Mouse (Mus musculus) erythroblast, adult 5-6 weeks (primary cell): ENCODE data around the gene Slain1. TPM values are rescaled to one million over a fixed set of nuclear protein-coding genes. Genes with fewer than 3 reads are reported as not detected.

Experiments used
- ATAC-seq: replicated peaks from 2 replicates; pipeline ENCODE4 v1.8.0; 2016; ENCODE audit warnings: moderate number of reproducible peaks, mild to moderate bottlenecking, moderate TSS enrichment, inconsistent platforms; ENCODE audit not compliant: poor library complexity, low FRiP score, severe bottlenecking
- total RNA-seq, 2 experiments: library from RNA; stranded (forward) in 1 of 2; stranded (reverse) in 1 of 2; fragments of 150-400 nt in 1 of 2; fragments of 200-764, 138-1000 nt in 1 of 2; gene quantifications; 2 replicates each; pipeline versions ENCODE4 v1.2.3 to v1.2.4; 2015 to 2017; ENCODE audit warnings: low replicate concordance in 2 of 2

Slain1 gene
- total RNA-seq, 2 experiments from 2014 or later = 2.5 to 7.5 TPM

GRCm38 (mm10) chr14:103664391-103664790, 14.4 kb downstream of the Slain1 start:
- no peak for ATAC-seq

DNA sequence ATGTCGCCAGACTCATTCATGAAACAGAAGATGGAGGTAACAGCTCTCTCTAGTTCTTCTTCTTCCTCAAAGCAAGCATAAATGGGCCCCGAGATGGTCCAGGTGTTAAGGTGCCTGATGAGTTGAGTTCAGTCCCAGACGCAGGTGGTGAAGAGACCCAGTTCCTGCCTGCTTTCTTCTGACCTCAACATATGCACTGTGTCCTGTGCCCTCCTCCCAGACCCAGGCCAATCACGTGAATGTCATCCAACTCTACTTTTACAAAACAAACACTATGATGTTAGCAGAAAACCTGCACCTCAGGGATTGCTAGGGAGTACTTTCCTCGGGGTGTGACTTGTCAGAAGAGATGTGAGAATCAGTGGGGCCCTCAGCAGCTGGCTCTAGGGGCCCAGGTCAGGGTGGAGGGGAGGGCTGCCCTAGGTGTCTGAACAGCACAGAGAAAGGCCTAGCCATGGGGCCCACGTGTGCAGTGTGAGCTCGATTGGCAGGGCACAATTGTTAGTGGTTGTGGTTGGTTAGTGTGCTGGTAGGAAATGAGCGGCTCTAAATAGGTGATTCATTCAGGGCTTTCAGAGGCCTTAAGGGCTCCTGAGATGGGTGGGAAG, 16.4 kb downstream of the Slain1 start:
- ATAC-seq = no peak

DNA sequence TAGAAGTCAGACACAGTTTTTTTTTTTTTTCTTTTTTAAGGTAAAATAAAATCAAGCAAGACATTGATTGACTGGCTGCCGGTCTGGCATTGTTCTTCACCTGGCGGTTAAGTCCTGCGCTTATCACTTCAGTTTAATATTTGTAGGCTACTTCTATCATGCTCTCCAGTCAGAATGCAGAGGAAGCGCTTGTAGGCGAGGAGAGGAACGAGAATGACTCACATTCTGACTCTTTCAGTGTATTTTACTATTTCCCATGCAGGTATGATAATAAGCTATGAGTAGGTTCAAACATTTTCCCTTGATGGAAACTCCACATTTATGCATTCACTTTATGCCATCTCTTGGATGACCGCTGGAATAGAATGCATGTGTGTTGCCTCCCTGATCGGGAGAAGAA, 17.0 kb downstream of the Slain1 start:
- ATAC-seq = no peak

- ATAC-seq = no peak
Observed at GRCm38 (mm10) chr14:103679395-103680217, 29.6 kb downstream of the Slain1 start.

DNA sequence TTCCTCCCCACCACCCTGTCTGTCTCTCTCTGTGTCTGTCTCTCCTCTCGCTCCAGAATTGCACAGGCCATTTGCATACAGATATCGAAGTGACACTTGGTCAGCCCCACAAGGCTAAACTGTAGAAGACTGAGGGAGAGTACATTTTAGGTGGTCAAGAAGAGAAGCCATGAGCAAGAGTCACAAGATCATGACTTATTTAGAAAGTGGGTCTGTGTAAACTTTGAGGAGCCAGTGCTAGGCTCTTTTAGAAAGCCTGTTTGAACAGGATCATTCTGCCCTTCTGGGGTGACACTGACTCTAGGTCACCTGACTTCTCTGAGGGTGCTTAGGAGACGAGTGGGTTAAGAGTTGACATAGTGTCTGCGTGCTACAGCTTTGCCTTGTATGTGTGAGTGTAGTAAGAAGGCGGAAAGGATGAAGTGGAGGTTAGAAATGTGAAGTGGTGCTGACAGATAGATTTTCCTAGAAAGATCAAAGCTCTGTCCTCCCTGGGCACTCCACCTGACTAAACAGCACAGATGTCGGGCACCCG, 30.3 kb downstream of the Slain1 start:
- ATAC-seq = no peak

GRCm38 (mm10) chr14:103682633-103683390, 32.8 kb downstream of the Slain1 start:
- no peak for ATAC-seq

GRCm38 (mm10) chr14:103686994-103687393, 37.0 kb downstream of the Slain1 start:
- ATAC-seq = no peak

GRCm38 (mm10) chr14:103694295-103694694, 44.3 kb downstream of the Slain1 start:
- ATAC-seq = no peak

DNA sequence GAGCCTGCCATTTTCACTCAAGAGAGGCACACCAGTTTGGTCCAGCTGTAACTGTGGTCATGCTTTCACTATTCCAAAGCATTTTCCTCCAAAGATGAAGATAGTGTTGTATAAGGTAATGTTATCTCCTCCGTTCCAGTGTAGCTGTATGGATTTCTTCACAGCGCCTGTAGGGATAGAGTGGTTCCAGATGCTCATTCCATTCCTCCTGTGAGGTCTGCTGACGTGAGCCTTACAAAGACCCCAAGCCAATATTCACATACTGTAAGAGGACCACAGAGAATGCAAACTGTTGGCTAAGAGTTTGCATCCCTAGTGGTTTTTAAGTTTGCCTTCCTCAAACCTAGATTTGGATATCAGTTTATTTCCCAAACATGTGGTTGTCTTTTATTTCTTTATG, 45.6 kb downstream of the Slain1 start:
- no peak for ATAC-seq

DNA sequence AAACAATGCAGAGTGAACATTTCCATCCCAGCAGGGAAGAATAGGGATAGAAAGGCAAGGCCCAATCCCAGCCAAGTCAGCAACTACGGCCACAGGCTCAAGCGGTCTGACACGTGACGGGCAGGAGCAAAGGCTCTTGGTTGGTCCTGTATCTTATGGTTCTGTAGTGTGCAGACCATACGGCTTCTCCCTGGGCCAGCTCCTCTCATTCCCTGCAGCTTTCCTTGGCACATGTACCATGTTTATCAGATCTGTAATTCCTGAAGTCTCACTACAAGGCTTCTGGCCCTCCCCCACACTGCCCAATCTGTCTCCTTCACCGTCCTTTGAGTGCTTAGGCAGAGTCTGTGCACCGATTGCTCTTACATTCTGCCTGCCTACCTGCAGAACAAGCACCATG, 47.1 kb downstream of the Slain1 start:
- ATAC-seq = no peak

GRCm38 (mm10) chr14:103699308-103699707, 49.3 kb downstream of the Slain1 start:
- no peak for ATAC-seq

DNA sequence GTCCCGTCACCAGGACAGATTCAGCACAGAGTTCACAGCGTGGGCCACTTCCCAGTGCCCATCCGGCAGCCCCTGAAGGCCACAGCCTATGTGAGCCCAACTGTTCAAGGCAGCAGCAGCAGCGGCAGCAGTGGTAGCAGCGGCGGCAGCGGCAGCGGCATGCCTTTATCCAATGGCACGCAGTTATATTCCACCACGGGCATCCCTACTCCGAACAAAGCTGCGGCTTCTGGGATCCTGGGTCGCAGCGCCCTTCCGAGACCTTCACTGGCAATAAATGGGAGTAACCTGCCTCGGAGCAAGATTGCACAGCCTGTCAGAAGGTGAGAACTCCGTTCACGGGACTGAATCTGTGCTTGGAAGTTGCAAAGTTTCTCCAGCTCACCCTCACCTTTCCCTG, 52.5 kb downstream of the Slain1 start:
- no peak for ATAC-seq

DNA sequence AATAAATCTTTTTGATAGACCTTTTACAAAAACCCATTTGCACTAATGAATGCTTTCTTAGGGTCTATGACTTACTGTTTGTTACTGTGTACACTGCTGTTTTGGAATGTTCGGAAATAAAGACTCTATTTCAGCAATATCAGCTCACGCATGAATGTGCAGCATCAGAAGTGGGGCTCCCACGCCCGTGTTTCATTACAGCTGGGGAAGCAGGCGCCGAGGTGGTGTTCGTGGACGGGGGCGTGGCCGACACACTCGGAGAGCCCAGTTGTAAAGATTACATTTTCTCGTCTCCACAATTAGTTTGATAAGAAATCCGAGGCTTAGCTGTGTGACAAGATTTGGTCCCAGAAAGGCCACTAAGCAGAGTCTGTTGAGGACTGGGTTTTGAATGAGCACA, 54.7 kb downstream of the Slain1 start:
- no peak for ATAC-seq

GRCm38 (mm10) chr14:103706347-103706746, 56.3 kb downstream of the Slain1 start:
- ATAC-seq = no peak

- ATAC-seq = no peak
Observed at GRCm38 (mm10) chr14:103708601-103709000, 58.6 kb downstream of the Slain1 start.

DNA sequence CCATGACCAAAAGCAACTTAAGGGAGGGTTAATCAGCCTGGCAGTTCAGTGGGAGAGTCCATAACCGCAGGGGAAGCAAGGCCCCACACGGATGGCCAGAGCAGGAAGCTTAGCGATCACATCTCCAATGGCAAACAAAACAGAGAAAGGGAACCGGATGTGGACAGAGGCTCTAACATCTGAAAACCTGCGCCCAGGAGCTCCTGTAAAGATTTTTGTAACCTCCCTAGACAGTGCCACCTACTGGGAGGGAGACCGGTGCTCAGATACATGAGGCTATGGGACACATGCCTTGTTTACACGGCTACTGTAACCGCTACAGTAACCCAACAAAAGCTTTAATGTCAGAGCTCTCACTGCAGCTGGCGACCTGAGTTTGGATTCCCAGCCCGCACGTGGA, 59.2 kb downstream of the Slain1 start:
- ATAC-seq = no peak

DNA sequence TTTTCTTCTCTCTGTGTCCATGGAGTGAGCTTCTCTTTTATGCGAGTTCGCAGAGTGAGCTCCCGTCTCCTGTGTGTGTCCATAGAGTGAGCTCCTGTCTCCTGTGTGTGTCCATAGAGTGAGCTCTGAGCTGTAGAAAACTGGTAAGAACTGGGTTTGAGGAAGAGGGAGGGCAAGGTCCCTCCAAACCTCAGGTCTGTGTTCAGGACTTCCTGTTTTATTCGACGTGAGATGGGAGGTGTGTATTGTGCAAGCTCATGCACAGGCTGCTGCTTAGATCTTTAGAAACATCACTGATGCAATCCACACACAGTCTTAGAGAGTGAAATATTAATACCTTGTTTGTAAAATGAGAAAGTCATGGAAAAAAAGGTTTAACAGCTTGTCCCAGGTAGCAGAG, 63.0 kb downstream of the Slain1 start:
- no peak for ATAC-seq

- ATAC-seq = no peak
Observed at GRCm38 (mm10) chr14:103717516-103717915, 67.5 kb downstream of the Slain1 start.

- no peak for ATAC-seq
Observed at GRCm38 (mm10) chr14:103717979-103718378, 68.0 kb downstream of the Slain1 start.

GRCm38 (mm10) chr14:103718393-103718792, 68.4 kb downstream of the Slain1 start:
- no peak for ATAC-seq
